ENCODE assay signal across 9 mouse cellular contexts in the genomic region with DNA sequence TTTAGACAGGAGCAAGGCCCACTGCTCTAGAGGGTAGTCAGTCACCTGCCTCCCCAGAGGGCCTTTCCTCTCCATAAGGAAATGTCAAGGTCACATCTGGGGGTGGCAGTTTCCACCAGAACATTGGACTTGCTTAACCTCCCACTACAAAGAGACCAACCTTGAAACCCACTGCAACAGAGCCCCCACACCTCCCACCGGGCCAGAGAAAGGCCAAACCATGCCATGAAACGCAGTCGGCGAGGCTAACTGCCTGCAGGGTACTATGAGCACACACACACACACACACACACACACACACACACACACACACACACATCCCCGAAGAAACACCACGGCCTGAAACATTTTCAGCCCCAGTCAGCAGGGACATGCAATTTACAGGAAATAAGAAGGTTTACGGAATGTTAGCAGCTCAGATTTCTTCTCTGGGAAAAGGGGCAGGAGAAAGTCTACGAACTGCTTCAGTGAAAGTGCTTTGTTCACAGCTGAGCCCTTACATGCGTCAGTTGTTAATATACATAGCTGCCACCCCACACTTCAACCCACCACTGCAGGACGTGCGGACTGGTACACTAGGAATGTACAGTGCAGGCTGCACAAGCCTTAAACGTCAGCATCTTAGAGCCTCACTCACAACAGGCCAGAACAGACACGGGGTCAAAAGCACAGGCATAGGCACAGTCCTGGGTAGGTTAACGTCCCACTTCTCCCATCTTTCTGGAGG. TPM values are rescaled to one million over a fixed set of nuclear protein-coding genes. Genes with fewer than 3 reads are reported as not detected.
DNase-seq lines count a peak whose midpoint lies in the region; ATAC-seq and TF ChIP-seq lines count a peak whose summit lies in the region.
"Had no signal": no experiment of that assay in that cellular context is flagged by ENCODE, and none has a peak within 500 bp of the region (broad histone marks: within the 10 kb centered on the region; RNA-seq: fewer than 3 reads in every experiment).

No protein-coding gene starts in this region.

- WGBS in heart, embryonic 11.5 days (ENCODE audit: insufficient replicate concordance) = 56% methylated on average over 14 of the region's 14 CpGs
- WGBS in forebrain, embryonic 14.5 days = 25% methylated on average over 14 of the region's 14 CpGs
- 27% methylated on average over 14 of the region's 14 CpGs for WGBS in kidney, postnatal 0 days
- 46% methylated on average over 14 of the region's 14 CpGs for WGBS in neural tube, embryonic 11.5 days

- peak overlapping the region; percentile 8; the same call in 1 of the 2 replicates for H3K9ac ChIP-seq in heart, embryonic 11.5 days (ENCODE audit: low read depth, low read length)
- peak overlapping the region; percentile 93 for H3K9ac ChIP-seq in forebrain, embryonic 14.5 days (ENCODE audit: low read length)
- peak overlapping the region; percentile 44 for H3K9ac ChIP-seq in kidney, postnatal 0 days (ENCODE audit: low read depth, low read length)
- H3K9ac ChIP-seq in neural tube, embryonic 11.5 days (ENCODE audit: low read length) = peak overlapping the region; percentile 90

- no peak for DNase-seq in heart, postnatal 14 days
- peak; percentile 82 to 90 for DNase-seq in adrenal gland, adult (ENCODE audit: inconsistent age in 2 of 2, low spot score in 1 of 2)
- peak; percentile 38 for DNase-seq in forebrain, embryonic 14.5 days (ENCODE audit: low spot score)
- peak; percentile 65 for DNase-seq in kidney, postnatal 0 days (ENCODE audit: low spot score)
- DNase-seq in neural tube, embryonic 11.5 days (ENCODE audit: low spot score) = peak; percentile 33
- DNase-seq in urinary bladder, postnatal 10 days (ENCODE audit: low spot score) = no peak
- no peak for DNase-seq in gastrocnemius, postnatal 36 days

- peaks cover 15% of the 10 kb centered on the region for H3K27me3 ChIP-seq in heart, embryonic 11.5 days (ENCODE audit: control insufficient read depth, insufficient read depth, low read length)
- H3K27me3 ChIP-seq in forebrain, embryonic 14.5 days (replicated peaks; ENCODE audit: control insufficient read depth, insufficient read depth, low read length) = peaks cover 2% of the 10 kb centered on the region; the same call in 1 of the 2 replicates
- no peaks in the 10 kb centered on the region for H3K27me3 ChIP-seq in kidney, postnatal 0 days (ENCODE audit: insufficient read depth, low read length)
- H3K27me3 ChIP-seq in neural tube, embryonic 11.5 days (ENCODE audit: control insufficient read depth, insufficient read depth, low read length) = peaks cover 20% of the 10 kb centered on the region

- intact Hi-C loops in heart, postnatal 14 days (cut with DNase I) = loop anchor here (5.0 kb wide), 2 partner anchors 58 to 193 kb away; partner anchors contain the start of gene Cep70
- intact Hi-C loops in gastrocnemius, postnatal 36 days (cut with DNase I) = loop anchor here (5.0 kb wide), 1 partner anchor 33 kb away; no protein-coding TSS in a partner anchor

- no peak overlapping the region for H3K27ac ChIP-seq in heart, embryonic 11.5 days (ENCODE audit: low read depth, low read length)
- H3K27ac ChIP-seq in forebrain, embryonic 14.5 days (ENCODE audit: low read depth, low read length) = peak overlapping the region; percentile 87; the same call in 1 of the 2 replicates
- peak overlapping the region; percentile 73 for H3K27ac ChIP-seq in kidney, postnatal 0 days
- no peak overlapping the region for H3K27ac ChIP-seq in neural tube, embryonic 11.5 days (ENCODE audit: low read depth, low read length)

- no peak for TF ChIP-seq CTCF in kidney, postnatal 0 days (IDR thresholded peaks at IDR 0.05; ENCODE audit: low read depth)

- H3K9me3 ChIP-seq in heart, embryonic 11.5 days (replicated peaks; ENCODE audit: control insufficient read depth, low read length) = no peaks in the 10 kb centered on the region
- H3K9me3 ChIP-seq in forebrain, embryonic 14.5 days (replicated peaks; ENCODE audit: control insufficient read depth, low read length) = no peaks in the 10 kb centered on the region
- no peaks in the 10 kb centered on the region for H3K9me3 ChIP-seq in kidney, postnatal 0 days (replicated peaks; ENCODE audit: low read length)
- no peaks in the 10 kb centered on the region for H3K9me3 ChIP-seq in neural tube, embryonic 11.5 days (ENCODE audit: control insufficient read depth, low read length)

- H3K4me3 ChIP-seq in heart, embryonic 11.5 days (ENCODE audit: low read depth, low read length) = peak overlapping the region; percentile 76
- H3K4me3 ChIP-seq in forebrain, embryonic 14.5 days (ENCODE audit: low read depth, low read length) = peak overlapping the region; percentile 81
- peak overlapping the region; percentile 66 for H3K4me3 ChIP-seq in kidney, postnatal 0 days (replicated peaks; ENCODE audit: low read depth, low read length)
- peak overlapping the region; percentile 82 for H3K4me3 ChIP-seq in neural tube, embryonic 11.5 days (ENCODE audit: low read depth, low read length)

- H3K4me1 ChIP-seq in heart, embryonic 11.5 days (ENCODE audit: control insufficient read depth, insufficient read depth, low read length) = peaks cover 9% of the 10 kb centered on the region
- H3K4me1 ChIP-seq in forebrain, embryonic 14.5 days (ENCODE audit: control insufficient read depth, insufficient read depth, low read length) = peaks cover 25% of the 10 kb centered on the region
- peaks cover 26% of the 10 kb centered on the region for H3K4me1 ChIP-seq in kidney, postnatal 0 days (replicated peaks; ENCODE audit: insufficient read depth, low read length)
- H3K4me1 ChIP-seq in neural tube, embryonic 11.5 days (ENCODE audit: control insufficient read depth, insufficient read depth, low read length) = peaks cover 8% of the 10 kb centered on the region

- ATAC-seq in heart, embryonic 11.5 days (replicated peaks; ENCODE audit: insufficient number of reproducible peaks, low FRiP score, low TSS enrichment) = no peak; the same call in 1 of the 2 replicates
- ATAC-seq in forebrain, embryonic 14.5 days = peak; percentile 32
- ATAC-seq in kidney, postnatal 0 days (replicated peaks; ENCODE audit: low FRiP score, low read depth) = peak; percentile 73
- ATAC-seq in neural tube, embryonic 11.5 days (ENCODE audit: insufficient read depth, low FRiP score, low TSS enrichment) = peak; percentile 31; the same call in 1 of the 2 replicates

- peak overlapping the region; percentile 93 for H3K4me2 ChIP-seq in heart, embryonic 11.5 days
- H3K4me2 ChIP-seq in forebrain, embryonic 14.5 days (ENCODE audit: low read length) = peak overlapping the region; percentile 84
- peak overlapping the region; percentile 78 for H3K4me2 ChIP-seq in kidney, postnatal 0 days (ENCODE audit: low read length)
- H3K4me2 ChIP-seq in neural tube, embryonic 11.5 days (ENCODE audit: low read depth) = peak overlapping the region; percentile 87

- no peaks in the 10 kb centered on the region for H3K36me3 ChIP-seq in heart, embryonic 11.5 days (ENCODE audit: control insufficient read depth, insufficient read depth, low read length)
- no peaks in the 10 kb centered on the region for H3K36me3 ChIP-seq in forebrain, embryonic 14.5 days (ENCODE audit: control insufficient read depth, insufficient read depth, low read length)
- H3K36me3 ChIP-seq in kidney, postnatal 0 days (ENCODE audit: insufficient read depth, low read length) = no peaks in the 10 kb centered on the region
- H3K36me3 ChIP-seq in neural tube, embryonic 11.5 days (ENCODE audit: control insufficient read depth, insufficient read depth, low read length) = no peaks in the 10 kb centered on the region

RNA-seq across cellular contexts. Expression of gene Mras, which starts 2.1 kb away (rescaled TPM):
- 5.8 and 6.4 TPM in 2 replicates for polyA plus RNA-seq in heart, embryonic 11.5 days (2014; fragmentation: Nextera tagmentation; extraction: Ambion mirVana)
- total RNA-seq in heart, postnatal 14 days (2021) = 1 to 10 TPM; 6.8 to 7.5 TPM
- 51.8 and 56.8 TPM in 2 replicates for polyA plus RNA-seq in forebrain, embryonic 14.5 days (2014; fragmentation: Nextera tagmentation; extraction: Ambion mirVana)
- 19.4 and 19.6 TPM in 2 replicates for polyA plus RNA-seq in kidney, postnatal 0 days (2015; fragmentation: Nextera tagmentation; extraction: Ambion mirVana)
- polyA plus RNA-seq in neural tube, embryonic 11.5 days (2014; fragmentation: Nextera tagmentation; extraction: Ambion mirVana) = 16.3 and 17.5 TPM in 2 replicates
- 1 to 10 TPM; 4.0 to 5.1 TPM for total RNA-seq in gastrocnemius, postnatal 36 days (2021)

RNA-seq across cellular contexts. Expression of gene Nme9, which starts 16.2 kb away (rescaled TPM):
- 0.19 TPM in 1 of 2 replicates, not detected in the other for polyA plus RNA-seq in heart, embryonic 11.5 days (2014; fragmentation: Nextera tagmentation; extraction: Ambion mirVana)
- under 1 TPM in 1 of 2 experiments, not detected in 1; 0.50 TPM for total RNA-seq in heart, postnatal 14 days (2021)
- polyA plus RNA-seq in forebrain, embryonic 14.5 days (2014; fragmentation: Nextera tagmentation; extraction: Ambion mirVana) = 0.54 and 1.5 TPM in 2 replicates
- polyA plus RNA-seq in kidney, postnatal 0 days (2015; fragmentation: Nextera tagmentation; extraction: Ambion mirVana) = 0.11 TPM in 1 of 2 replicates, not detected in the other
- not detected in 2 replicates for polyA plus RNA-seq in neural tube, embryonic 11.5 days (2014; fragmentation: Nextera tagmentation; extraction: Ambion mirVana)
- not detected for total RNA-seq in gastrocnemius, postnatal 36 days (2021)
- total RNA-seq: hematopoietic stem cell, adult 5-6 weeks had no signal

Comparison
In these comparisons a context has a peak if more than half of its experiments do, and no peak if none do; other contexts are left out.
1. H3K27ac ChIP-seq: peak in forebrain, embryonic 14.5 days (single experiment) and kidney, postnatal 0 days (single experiment); none in heart, embryonic 11.5 days (single experiment) and neural tube, embryonic 11.5 days (single experiment).
2. H3K9ac ChIP-seq: peak in every context shown above with its lines; median percentile 93 in forebrain, embryonic 14.5 days; 90 in neural tube, embryonic 11.5 days; 44 in kidney, postnatal 0 days; 8 in heart, embryonic 11.5 days.
3. DNase-seq: peak in adrenal gland, adult (2 of 2), forebrain, embryonic 14.5 days (single experiment), kidney, postnatal 0 days (single experiment) and neural tube, embryonic 11.5 days (single experiment); none in heart, postnatal 14 days (0 of 2), urinary bladder, postnatal 10 days (single experiment) and gastrocnemius, postnatal 36 days (0 of 2).
4. Peak in every context shown above with its lines, with median percentiles within 50 percentile points of each other: H3K4me2 ChIP-seq and H3K4me3 ChIP-seq.